Mouse (Mus musculus): ENCODE data around the gene Olfr1394.

- TF ChIP-seq CTCF (IDR thresholded peaks at IDR 0.05; ENCODE audit: low read depth) = no peak
- no peak for TF ChIP-seq EP300 (IDR thresholded peaks at IDR 0.05; ENCODE audit: low read depth)
Observed at GRCm38 (mm10) chr11:49107650-49108537, 46.3 kb upstream of the Olfr1394 start.
